Mouse (Mus musculus): ENCODE measurements around the gene Klf1. TPM values are rescaled to one million over a fixed set of nuclear protein-coding genes. Genes with fewer than 3 reads are reported as not detected.
A peak's percentile ranks its signal among the peaks of the same experiment; 100 is the strongest.
"Not testable (repeated sequence)": the region's sequence is repeated elsewhere in the genome, so short reads cannot be mapped to it uniquely, and the experiment has no call there.

The Klf1 gene
- total RNA-seq, 1 experiment from 2014 or later, result 0.27 TPM

DNA sequence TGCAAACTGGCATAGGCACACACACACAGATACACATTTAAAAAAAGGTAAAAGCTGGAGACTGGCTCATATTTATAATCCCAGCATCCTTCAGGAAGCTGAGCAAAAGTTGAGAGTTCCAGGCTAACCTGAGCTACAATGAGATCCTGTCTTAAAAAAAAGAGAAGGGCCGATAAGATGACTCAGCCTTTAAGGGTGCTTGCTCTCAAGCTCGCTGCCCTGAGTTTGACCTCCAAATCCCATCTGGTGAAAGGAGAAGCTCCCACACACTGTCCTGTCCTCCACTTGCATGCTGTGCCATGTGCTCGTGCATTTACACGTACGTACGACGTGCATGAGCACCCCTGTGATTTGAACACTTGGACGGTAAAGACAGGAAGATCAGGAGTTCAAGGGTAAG lies 5.8 kb downstream of the Klf1 start:
- no peak for DNase-seq

DNA sequence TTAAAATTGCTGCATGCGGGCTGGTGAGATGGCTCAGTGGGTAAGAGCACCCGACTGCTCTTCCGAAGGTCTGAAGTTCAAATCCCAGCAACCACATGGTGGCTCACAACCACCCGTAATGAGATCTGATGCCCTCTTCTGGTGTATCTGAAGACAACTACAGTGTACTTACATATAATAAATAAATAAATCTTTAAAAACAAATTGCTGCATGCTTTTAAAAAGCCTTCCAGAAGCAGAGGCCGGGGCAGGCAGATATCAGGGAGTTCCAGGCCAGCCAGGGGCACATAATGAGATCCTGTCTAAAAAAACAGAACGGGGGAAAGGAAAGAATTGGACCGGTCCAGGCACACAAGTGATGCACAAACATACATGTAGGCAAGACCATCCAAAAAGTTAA lies 6.3 kb downstream of the Klf1 start:
- not testable (repeated sequence) for DNase-seq

DNA sequence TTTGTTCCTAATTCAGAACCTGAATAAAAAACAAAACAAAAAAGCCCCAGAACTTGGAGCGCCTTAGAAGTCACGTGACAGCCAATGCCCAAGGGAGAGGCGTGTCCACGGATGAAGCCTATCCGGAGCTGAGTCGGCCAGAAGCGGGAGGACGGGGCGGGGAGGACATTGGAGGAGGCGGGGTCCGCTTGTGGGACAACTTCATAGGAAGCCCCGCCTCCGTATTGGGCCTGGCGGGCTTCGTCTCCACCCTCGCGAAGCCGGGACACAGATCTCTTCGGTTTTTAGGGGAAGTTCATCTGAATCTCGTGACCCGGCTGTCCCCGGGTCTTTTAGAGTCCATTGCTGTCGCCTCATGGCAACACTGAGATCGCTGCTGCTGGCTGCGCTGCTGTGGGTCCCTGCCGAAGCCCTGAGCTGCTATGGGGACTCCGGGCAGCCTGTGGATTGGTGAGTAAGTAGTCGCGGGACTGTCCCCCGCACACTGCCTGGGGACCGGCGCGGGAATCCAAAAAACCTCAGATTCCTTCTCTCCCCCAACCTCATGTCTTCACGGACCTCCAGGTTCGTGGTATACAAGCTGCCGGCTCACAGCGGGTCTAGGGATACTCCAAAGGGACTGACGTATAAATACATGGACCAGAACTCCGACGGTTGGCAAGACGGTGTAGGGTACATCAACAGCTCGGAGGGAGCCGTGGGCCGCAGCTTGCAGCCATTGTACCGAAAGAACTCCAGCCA lies 6.9 kb downstream of the Klf1 start, which contains the start of gene Dnase2a:
TSS of gene Dnase2a (plus strand) at position 140 of the 741 bp plus-strand sequence.
- peak; percentile 94 for DNase-seq

DNA sequence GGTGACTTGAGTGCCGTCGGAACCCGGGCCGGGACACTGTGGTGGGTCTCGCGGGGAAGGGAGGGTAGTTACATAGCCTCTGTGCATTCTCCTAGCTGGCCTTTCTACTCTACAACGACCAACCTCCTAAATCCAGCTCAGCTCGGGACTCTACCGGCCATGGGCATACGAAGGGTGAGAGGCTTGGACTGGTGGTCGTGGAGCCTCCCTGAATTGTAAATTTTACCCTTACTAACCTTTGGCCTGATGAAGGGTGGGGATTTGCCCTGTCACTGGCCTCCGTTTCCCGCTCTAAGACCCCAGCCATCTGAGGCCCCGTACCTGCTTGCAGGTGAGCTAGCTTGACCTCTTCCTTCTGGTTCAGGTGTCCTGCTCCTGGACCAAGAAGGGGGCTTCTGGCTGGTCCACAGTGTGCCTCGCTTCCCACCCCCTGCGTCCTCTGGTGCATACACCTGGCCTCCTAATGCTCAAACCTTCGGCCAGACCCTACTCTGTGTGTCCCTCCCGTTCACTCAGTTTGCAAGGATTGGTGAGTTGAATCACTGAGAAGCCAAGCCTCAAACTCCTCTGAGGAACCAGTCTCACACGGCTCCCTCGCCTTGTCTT lies 7.5 kb downstream of the Klf1 start:
- no peak for DNase-seq

DNA sequence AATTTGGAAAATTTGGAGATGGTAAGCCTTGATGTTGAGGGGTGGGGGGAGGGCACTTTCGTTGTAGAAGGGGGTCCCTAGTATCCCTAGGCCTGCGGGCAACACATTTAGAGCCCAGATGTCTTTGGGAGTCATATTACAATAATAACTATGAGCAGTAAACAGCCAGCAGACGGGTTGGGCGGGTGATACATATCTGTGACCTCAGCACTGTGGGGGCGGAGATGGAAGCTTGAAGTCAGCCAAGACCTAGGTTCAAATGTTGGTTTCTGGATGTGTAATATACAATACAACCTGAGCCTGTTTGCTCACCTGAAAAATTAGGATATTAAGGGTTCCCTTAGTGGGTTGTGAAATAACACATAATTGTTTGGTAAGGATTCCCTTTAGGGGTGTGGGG lies 8.2 kb downstream of the Klf1 start:
- DNase-seq, result no peak

DNA sequence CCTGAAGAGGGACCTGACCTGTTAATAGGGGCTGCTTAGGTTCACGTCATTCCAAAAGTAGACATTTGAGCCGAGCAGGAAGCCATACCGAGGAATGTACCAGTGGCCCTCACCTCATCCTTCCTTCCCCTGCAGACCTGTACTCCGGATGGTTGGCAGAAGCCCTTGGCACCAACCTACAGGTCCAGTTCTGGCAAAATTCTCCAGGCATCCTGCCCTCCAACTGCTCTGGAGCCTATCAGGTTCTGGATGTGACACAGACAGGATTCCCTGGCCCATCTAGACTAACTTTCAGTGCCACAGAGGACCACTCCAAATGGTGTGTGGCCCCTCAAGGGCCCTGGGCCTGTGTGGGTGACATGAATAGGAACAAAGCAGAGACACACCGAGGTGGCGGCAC lies 8.8 kb downstream of the Klf1 start:
- no peak for DNase-seq

DNA sequence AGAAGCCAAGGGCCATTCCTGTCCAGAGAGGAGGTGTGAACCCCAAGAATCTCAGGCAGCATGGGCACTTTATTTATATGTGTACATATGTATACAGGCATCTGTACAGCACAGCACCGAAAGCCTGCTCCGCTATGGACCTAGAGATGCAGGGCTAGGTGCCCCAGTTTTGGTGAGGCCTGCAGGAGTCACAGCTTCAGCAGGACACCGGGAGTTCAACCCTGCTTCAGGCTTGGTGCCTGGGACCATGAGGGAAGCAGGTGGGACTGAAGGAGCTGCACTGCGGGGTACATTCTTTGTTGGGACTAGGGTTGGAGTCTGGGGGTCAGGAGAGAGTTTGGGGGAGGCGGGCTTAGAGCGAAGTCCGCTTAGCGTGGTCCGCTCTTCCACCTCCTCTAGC lies 10.1 kb downstream of the Klf1 start:
- DNase-seq, result no peak

DNA sequence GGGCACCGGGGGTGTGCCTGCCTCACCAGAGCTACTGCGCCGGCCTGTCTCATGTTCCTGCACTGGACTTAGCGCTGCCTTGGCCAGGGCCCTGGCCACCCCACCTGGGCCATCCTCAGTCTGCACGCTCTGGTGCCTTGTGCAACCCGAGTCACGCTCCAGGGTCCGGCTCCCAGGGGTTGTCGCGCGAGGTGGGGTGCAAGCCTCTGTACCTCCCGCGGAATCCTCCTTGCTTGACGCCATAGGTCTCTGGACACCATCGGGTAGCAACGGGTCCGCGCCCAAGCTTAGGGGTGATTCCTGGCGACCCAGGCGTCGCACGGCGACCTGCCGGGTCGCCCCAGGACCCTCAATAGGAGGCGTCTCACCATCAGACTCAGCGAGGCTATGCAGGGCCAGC lies 10.7 kb downstream of the Klf1 start:
- no peak for DNase-seq

DNA sequence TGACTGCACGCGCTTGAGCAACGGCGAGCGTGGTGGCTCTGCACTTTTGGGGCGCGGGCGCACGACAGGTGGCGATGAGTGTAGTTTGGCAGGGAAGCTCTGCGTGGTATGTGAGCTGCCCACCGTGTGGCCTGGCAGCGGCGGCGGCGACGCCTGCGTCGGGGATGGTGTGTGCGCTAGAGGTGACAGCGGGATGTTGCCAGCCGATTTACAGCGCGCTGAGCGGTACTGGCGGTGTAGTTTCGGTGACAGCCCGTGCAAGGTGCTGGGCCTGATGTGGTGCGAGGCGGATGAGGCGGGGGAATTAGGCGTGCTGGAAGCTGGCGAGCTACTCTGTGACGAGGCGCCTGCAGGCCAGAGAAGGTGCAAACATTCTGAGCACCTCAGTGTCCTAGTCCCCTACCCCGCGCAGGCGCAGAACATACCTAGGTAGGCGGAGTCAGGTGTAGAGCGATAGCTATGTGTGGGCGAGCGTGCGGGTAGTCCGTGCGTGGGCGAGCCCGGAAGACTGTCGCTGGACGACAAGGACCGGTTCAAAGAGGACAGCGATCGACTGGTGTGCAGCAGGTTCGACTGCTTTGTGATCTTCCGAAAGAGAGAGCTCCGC lies 11.3 kb downstream of the Klf1 start:
- peak; percentile 73 for DNase-seq

DNA sequence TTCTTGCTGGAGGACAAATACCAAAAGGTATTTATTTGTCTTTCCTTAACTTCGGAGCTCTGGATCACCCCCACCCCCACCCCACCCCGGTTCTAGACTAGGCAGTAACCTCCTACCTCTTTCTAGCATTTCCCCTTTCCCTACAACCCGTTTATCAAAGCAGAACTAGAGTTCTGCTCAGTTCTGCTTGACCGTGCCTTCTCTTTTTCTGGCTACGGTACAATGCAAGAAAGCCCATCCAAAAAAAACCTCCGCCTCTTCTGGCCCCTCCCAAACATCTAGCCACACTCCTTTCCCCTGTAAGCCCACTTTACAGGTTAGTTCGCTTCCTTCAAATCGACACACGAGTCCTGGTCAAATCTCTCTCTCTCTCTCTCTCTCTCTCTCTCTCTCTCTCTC lies 11.8 kb downstream of the Klf1 start:
- no peak for DNase-seq

DNA sequence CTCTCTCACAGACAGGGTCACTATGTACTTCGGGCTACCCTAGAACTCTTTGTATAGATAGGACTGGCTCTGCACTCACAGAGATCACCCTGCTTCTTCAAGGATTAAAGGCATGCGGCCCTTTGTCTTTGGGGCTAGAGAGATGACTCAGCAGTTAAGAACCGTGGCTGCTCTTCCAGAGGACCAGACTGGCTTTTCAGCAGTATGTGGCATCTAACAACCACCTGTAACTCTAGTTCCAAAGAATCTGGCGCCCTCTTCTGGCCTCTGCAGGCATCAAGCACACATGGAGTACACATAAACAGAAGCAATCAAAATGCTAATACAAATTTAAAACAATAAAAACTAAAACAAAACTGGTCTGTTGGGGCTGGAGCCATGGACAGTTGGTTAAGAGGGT lies 12.2 kb downstream of the Klf1 start:
- DNase-seq, result no peak

DNA sequence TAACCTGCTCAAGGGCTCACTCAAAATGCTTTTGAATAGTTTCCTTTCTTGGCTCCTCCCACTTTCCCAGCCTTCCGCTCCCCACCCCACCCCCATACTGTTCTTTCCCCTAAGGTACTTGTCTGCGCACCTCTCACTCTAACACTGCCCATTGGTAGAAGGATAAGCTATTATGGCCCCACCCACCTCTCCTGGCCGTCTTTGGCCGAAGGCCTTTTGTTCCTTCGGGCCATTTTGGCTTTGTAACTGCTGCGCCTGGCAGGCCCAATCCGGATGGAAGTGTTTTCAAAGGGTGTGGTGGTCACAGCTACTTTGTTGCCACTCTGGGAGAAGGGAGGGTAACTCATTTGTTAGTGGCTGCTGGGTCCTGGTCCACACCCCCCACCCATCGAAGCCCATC lies 13.5 kb downstream of the Klf1 start:
- no peak for DNase-seq

DNA sequence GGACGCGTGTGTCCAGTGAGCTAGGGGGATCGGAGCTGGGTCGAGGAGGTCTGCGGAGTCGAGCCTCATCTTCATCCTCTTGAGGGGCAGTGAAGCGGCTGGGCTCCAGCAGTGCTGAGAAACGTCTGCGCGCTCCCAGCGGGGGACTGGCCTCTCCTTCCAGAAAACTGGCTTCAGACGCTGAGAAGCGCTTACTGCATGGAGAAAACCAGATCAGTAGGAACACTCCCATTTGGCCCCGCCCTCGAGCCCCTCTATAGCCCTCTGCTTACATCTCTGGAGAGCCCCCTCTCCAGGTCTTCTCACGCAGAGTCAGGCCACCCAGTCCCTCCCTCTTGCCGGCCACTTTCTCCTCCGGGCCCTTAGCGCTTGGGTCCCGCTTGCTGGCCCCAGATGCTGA lies 16.1 kb downstream of the Klf1 start:
- DNase-seq, result no peak

DNA sequence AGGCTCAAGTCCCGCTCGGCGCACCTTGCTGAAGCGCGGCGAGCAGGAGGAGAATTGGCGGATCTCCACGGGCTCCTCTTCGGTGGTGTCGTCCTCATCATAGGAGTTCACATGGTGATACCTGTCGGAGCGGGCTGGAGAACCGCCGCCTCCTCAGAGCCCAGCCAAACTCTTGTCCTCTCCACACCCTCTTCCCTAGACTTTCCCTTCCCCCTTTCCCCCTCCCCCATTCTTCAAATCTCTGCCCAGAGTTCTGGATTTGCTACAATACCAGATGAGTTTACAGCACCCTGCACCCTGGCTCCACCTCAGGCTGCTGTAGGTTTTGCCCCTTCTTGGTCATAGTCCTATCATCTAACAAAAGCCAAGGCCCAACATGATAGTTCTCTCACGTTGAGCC lies 16.9 kb downstream of the Klf1 start:
- no peak for DNase-seq

DNA sequence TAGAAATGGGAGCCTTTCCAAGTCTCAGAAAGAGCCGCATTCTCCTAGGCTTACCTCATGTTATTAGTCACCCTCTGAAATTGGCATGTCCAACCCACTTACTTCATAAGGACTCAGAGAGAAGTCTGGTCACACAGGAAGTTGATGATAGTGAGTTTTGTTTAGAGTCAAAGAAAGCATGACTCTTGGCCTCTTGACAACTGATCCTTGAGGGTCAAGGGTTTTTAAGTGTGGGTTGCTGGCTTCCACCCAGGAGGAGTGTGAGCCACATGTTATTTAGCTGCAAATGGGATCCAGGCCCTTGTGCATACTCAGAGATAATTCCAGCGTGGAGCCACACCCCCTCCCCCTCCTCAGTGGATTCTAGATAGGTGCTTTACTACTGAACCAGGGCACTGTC lies 19.9 kb downstream of the Klf1 start:
- DNase-seq, result no peak

DNA sequence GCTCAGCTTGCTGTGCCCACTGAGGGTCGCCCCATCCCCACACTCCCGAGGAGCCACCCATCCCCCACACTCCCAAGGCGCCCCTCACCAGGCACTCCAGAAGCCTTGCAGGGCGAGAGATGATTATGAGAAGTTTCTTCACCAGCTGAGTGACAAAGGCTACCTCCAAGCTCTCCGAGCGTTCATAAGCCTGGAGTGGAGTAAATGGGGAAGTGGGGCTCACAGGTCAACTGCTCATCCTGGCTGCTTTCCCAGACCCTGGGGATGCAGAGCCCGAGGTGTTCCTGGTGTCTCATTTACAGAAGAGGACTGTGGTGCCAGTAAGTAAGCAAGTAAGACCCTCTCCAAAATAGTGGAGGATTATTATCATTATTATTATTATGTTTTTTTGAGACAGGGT lies 23.8 kb downstream of the Klf1 start:
- no peak for DNase-seq

DNA sequence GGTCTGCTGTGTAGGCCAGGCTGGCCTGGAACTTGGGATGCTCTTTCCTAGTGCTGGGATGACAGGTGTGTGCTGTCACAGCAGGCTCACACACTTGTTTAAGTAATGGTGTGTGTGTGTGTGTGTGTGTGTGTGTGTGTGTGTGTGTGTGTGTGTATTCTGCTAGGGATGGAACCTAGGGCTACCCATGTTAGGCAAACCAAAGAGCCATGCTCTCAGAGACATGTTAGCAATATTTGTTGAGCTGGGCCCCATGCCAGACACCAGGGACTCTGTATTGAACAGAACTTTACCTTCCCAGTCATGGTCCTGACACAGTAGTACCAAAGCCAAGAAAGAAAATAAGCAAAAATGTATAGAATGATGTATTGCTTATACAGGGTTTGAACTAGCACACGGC lies 25.8 kb downstream of the Klf1 start:
- DNase-seq, result no peak

DNA sequence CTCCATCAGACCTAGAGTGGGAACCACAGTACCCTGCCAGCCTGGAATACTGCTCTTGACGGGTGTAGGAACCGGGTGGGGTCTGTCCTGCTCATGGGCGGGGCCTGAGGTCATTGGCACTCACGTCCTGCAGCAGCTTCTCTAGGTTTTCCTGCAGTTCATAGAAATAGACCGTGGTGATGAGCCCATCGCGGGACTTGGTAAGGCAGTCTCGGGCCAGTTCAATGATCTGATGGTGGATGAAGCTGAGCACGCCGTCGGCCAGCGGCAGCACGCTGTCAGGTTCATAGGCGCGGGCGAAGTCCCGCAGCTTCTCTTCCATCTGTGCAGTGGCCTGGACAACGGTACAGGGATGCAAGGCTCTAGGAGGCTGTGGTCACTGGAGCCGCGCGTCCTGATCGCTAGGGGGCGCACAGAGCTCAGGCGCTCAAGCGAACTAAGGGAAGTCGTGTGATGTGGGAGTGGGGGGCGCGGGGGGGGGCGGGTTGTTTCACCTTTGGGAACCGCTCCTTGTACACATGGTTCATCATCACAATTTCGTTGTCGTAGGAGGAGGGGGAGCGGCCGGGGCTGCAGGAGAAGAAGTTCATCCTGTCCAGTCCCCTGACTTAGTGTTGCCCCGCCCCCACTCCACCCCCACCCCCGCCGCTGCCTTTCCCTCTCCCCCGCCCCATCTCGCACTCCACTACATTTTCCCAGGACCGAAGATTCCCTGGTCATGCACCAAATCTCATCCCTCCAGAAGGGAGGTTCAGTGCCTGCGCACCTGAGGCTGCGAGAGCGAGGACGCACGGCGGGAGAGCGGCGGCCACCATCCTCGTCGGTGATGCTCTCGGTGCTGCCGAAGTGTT lies 27.0 kb downstream of the Klf1 start:
- peak; percentile 78 for DNase-seq

DNA sequence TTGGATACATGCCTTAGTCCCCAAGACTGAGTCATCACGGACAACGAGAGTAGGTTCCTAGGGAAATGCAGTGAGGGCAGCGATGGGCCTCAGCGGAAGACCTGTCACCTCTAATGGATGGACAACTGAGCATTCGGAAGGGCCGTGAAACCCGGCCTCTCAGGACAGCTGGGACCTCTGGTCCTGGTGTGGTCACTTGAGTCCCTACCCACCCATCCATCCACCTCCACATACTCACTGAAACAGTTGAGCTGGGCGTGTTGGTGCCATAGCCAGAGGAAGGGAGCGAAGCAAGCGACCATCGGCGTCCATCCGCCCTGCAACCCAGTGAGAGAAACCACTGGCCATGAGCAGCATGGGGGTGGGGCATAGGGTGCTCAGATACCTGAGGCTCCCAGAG lies 28.9 kb downstream of the Klf1 start:
- DNase-seq, result no peak

DNA sequence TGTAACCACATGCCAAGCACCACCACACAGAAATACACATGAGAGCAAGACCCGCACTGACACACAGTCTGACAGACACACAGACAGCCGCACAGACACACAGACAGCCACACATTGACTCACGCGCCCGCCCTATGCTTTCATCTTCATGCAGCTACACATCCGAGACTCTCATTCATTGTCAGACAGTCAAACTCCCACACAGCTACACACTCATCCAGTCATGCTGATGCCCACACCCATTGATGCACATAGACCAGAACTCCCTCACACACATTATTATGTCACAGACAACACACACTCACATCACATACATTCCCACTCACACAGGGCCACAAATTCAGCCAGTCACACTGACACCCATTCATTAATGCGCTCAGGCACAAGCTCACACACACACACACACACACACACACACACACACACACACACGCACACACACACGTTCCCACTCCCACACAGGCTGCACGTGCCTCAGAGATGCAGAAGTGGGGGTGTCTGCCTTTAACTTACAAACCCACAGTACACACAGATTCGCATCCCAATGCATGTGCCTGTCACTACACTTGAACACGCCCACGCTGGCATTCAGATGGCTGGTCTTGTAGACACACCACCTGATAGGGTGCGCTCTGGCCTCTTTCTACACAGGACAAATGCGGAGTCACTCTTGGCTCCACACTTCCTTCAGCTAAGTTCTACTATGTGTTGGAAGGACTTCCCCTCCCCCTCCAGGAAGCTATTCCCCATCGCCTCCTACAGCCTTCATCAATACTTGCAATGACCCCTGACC lies 32.2 kb downstream of the Klf1 start:
- no peak for DNase-seq

DNA sequence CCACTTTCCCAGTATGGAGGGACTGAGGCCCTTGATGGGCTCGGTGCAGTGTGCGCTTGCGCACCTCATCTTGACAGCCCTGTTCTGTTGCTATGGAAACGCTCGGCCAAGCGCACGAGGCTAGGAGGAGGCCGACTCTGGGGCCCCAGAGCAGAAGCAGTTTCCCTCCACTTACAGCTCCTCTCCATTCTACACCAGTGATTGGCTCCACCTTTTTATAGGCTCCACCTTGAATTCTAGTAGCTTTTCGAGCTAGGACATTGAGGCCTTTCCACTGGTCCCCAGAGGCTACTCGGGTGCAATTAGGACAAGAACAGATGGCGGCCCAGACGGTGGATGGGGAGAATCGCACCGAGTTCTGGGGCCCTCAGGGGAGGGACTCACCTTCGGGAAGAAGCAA lies 33.1 kb downstream of the Klf1 start:
- DNase-seq, result peak; percentile 27

DNA sequence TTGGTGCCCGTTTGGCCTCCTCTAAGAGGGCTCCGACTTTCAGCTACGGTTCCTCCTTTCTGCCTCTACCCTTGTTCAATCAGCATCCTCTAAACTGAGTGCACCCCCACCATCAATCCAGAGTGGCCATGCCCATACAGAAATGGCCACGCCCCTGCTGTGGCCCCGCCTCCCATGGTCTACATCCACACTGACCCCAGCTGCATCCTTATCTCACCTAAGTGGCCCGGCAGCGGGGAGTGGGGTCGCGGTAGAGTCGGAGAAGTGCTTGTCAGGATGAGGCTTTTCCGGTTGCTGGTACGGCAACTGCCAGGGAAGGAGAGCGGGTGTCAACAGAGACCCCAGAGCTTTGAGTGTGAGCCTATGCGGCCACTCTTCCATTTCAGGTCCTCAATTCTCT lies 33.8 kb downstream of the Klf1 start:
- DNase-seq, result no peak
